Mouse (Mus musculus): ENCODE results near the gene Arhgef10l. TPM values are rescaled to one million over a fixed set of nuclear protein-coding genes. Genes with fewer than 3 reads are reported as not detected.

Gene Arhgef10l
- polyA plus RNA-seq, 1 experiment: 26.0 TPM

- no peak for DNase-seq
- no peak for TF ChIP-seq CTCF (IDR thresholded peaks at IDR 0.05; ENCODE audit: borderline replicate concordance, control insufficient read depth, extremely low read depth, insufficient read depth, low read length, poor library complexity)
- no peak for TF ChIP-seq POLR2A (IDR thresholded peaks at IDR 0.05; ENCODE audit: control insufficient read depth, extremely low read depth, insufficient read depth, low read length, poor library complexity)
- no peak overlapping the region for H3K27ac ChIP-seq (ENCODE audit: control insufficient read depth, insufficient read depth, low read length)
- H3K4me1 ChIP-seq (replicated peaks; ENCODE audit: control insufficient read depth, insufficient read depth, low read length): no peaks in the 10 kb centered on the region
- 98% methylated on average over 17 of the region's 17 CpGs for WGBS
- H3K36me3 ChIP-seq (ENCODE audit: control insufficient read depth, insufficient read depth, low read length): no peaks in the 10 kb centered on the region
- H3K4me3 ChIP-seq (ENCODE audit: control insufficient read depth, insufficient read depth, low read length): no peak overlapping the region
- no peaks in the 10 kb centered on the region; the same call in 1 of the 2 replicates for H3K27me3 ChIP-seq (ENCODE audit: control insufficient read depth, insufficient read depth, low read length)
These were observed 114.0 kb downstream of the Arhgef10l start for GRCm38 (mm10) chr4:140551766-140552165.

DNA sequence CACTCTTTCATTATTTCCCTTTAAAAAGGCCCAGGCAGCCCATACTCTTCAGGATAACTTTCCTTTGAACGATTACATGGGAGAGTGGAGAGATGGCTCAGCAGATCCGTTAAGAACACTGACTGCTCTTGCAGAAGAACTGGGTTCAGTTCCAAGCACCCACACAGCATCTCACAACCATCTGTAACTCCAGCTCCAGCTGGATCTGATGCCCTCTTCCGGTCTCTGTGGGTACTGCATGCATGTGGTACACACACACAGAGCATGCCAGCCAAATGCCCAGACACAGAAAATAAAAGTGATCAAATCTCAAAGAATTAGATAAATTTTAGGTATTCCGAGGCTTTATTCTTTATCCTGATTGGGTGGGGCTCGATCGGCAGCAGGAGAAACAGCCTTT is 115.1 kb downstream of the Arhgef10l start:
- no peak overlapping the region for H3K4me3 ChIP-seq (ENCODE audit: control insufficient read depth, insufficient read depth, low read length)

GRCm38 (mm10) chr4:140549975-140550374 is 115.8 kb downstream of the Arhgef10l start:
- no peak for TF ChIP-seq POLR2A (IDR thresholded peaks at IDR 0.05; ENCODE audit: control insufficient read depth, extremely low read depth, insufficient read depth, low read length, poor library complexity)
- no peak for TF ChIP-seq CTCF (IDR thresholded peaks at IDR 0.05; ENCODE audit: borderline replicate concordance, control insufficient read depth, extremely low read depth, insufficient read depth, low read length, poor library complexity)
- H3K4me1 ChIP-seq (replicated peaks; ENCODE audit: control insufficient read depth, insufficient read depth, low read length): no peaks in the 10 kb centered on the region
- no peaks in the 10 kb centered on the region for H3K36me3 ChIP-seq (ENCODE audit: control insufficient read depth, insufficient read depth, low read length)
- 90% methylated on average over 12 of the region's 12 CpGs for WGBS
- no peaks in the 10 kb centered on the region; the same call in 1 of the 2 replicates for H3K27me3 ChIP-seq (ENCODE audit: control insufficient read depth, insufficient read depth, low read length)
- DNase-seq: no peak
- H3K27ac ChIP-seq (ENCODE audit: control insufficient read depth, insufficient read depth, low read length): no peak overlapping the region
- H3K4me3 ChIP-seq (ENCODE audit: control insufficient read depth, insufficient read depth, low read length): no peak overlapping the region

More for the DNA sequence above, 115.1 kb downstream of the Arhgef10l start:
- DNase-seq: peak; percentile 8
- 95% methylated on average over 6 of the region's 6 CpGs for WGBS
- TF ChIP-seq POLR2A (IDR thresholded peaks at IDR 0.05; ENCODE audit: control insufficient read depth, extremely low read depth, insufficient read depth, low read length, poor library complexity) (no peak), CTCF (IDR thresholded peaks at IDR 0.05; ENCODE audit: borderline replicate concordance, control insufficient read depth, extremely low read depth, insufficient read depth, low read length, poor library complexity) (no peak)
- Histone ChIP-seq H3K36me3 (ENCODE audit: control insufficient read depth, insufficient read depth, low read length) (no peaks in the 10 kb centered on the region), H3K4me1 (replicated peaks; ENCODE audit: control insufficient read depth, insufficient read depth, low read length) (no peaks in the 10 kb centered on the region), H3K27ac (ENCODE audit: control insufficient read depth, insufficient read depth, low read length) (no peak overlapping the region), H3K27me3 (ENCODE audit: control insufficient read depth, insufficient read depth, low read length) (no peaks in the 10 kb centered on the region; the same call in 1 of the 2 replicates)

DNA sequence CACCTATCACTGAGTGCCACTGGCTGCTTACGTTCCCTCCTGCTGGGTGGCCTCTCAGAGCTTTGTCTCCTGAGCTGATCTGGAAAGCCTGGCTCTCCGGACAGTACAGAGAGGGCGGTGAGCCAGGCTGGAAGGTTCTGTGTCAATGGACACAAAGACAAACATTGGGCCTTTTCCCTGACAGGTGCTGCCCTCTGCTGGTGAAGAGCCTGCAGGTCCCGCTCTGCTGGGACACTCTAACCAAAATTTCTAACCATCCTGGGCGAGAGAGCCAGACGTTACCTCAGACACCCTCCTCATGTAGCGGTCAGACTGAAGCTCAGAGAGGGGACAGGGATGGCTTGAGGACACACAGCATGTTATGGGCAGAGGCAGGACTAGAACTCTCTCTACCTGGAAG is 118.3 kb downstream of the Arhgef10l start:
- Histone ChIP-seq H3K36me3 (ENCODE audit: control insufficient read depth, insufficient read depth, low read length) (no peaks in the 10 kb centered on the region), H3K4me1 (replicated peaks; ENCODE audit: control insufficient read depth, insufficient read depth, low read length) (no peaks in the 10 kb centered on the region)

DNA sequence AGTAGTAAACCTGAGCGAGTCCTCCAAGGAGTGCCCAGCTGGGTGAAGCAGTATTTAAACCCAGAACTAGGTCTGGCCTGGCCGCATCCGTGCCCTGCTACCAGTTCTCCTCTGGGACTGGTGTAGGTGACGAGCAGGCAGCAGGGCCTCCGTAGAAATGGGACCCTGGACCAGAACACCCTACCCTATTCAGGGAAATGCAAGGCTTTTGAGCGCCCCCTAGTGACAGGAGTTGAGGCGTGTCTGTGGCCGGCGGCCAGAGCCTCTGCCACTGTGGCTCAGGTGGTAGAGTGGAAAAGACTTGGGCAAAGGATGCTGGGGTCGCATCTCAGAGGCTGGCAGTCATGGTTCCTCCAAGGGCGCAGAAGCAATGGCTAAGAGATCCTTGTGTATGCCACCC is 126.7 kb downstream of the Arhgef10l start:
- no peaks in the 10 kb centered on the region for H3K4me1 ChIP-seq (replicated peaks; ENCODE audit: control insufficient read depth, insufficient read depth, low read length)
- H3K27ac ChIP-seq (ENCODE audit: control insufficient read depth, insufficient read depth, low read length): no peak overlapping the region
- H3K4me3 ChIP-seq (ENCODE audit: control insufficient read depth, insufficient read depth, low read length): no peak overlapping the region
- 48% methylated on average over 11 of the region's 11 CpGs for WGBS
- no peak for TF ChIP-seq POLR2A (IDR thresholded peaks at IDR 0.05; ENCODE audit: control insufficient read depth, extremely low read depth, insufficient read depth, low read length, poor library complexity)
- TF ChIP-seq CTCF (IDR thresholded peaks at IDR 0.05; ENCODE audit: borderline replicate concordance, control insufficient read depth, extremely low read depth, insufficient read depth, low read length, poor library complexity): peak; percentile 86
- H3K36me3 ChIP-seq (ENCODE audit: control insufficient read depth, insufficient read depth, low read length): no peaks in the 10 kb centered on the region
- peak; percentile 55 for DNase-seq
- no peaks in the 10 kb centered on the region for H3K27me3 ChIP-seq (ENCODE audit: control insufficient read depth, insufficient read depth, low read length)

More for the DNA sequence above, 118.3 kb downstream of the Arhgef10l start:
- Histone ChIP-seq H3K4me3 (ENCODE audit: control insufficient read depth, insufficient read depth, low read length) (no peak overlapping the region), H3K27ac (ENCODE audit: control insufficient read depth, insufficient read depth, low read length) (no peak overlapping the region), H3K27me3 (ENCODE audit: control insufficient read depth, insufficient read depth, low read length) (no peaks in the 10 kb centered on the region; the same call in 1 of the 2 replicates)
- DNase-seq: peak; percentile 58
- no peak for TF ChIP-seq POLR2A (IDR thresholded peaks at IDR 0.05; ENCODE audit: control insufficient read depth, extremely low read depth, insufficient read depth, low read length, poor library complexity)
- TF ChIP-seq CTCF (IDR thresholded peaks at IDR 0.05; ENCODE audit: borderline replicate concordance, control insufficient read depth, extremely low read depth, insufficient read depth, low read length, poor library complexity): peak; percentile 80
- 63% methylated on average over 7 of the region's 7 CpGs for WGBS

DNA sequence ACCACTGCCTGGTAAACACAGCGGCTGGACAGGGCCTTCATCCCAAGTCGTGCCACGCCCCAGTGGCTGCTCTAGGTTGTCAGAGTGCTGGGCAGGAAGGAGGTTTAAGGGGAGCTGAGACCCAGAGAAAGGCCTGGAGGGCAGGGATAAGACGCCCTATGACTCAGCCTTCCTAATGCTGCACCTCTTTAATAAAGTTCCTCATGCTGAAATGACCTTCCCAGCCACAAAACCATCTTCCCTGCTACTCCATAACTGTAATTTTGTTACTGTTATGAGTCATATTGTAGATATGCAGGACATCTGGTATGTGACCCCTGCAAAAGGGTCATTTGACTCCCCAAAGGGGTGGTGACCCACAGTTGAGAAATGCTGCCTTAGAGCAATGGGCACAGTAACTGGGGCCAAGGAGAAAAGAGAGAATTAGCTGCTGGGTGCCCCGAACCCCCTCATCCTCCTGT is 128.2 kb downstream of the Arhgef10l start:
- WGBS: 89% methylated on average over 5 of the region's 5 CpGs
- DNase-seq: no peak
- TF ChIP-seq CTCF (IDR thresholded peaks at IDR 0.05; ENCODE audit: borderline replicate concordance, control insufficient read depth, extremely low read depth, insufficient read depth, low read length, poor library complexity) (no peak), POLR2A (IDR thresholded peaks at IDR 0.05; ENCODE audit: control insufficient read depth, extremely low read depth, insufficient read depth, low read length, poor library complexity) (no peak)
- no peaks in the 10 kb centered on the region for H3K27me3 ChIP-seq (ENCODE audit: control insufficient read depth, insufficient read depth, low read length)
- no peak overlapping the region for H3K27ac ChIP-seq (ENCODE audit: control insufficient read depth, insufficient read depth, low read length)
- no peak overlapping the region for H3K4me3 ChIP-seq (ENCODE audit: control insufficient read depth, insufficient read depth, low read length)
- H3K36me3 ChIP-seq (ENCODE audit: control insufficient read depth, insufficient read depth, low read length): no peaks in the 10 kb centered on the region
- no peaks in the 10 kb centered on the region for H3K4me1 ChIP-seq (replicated peaks; ENCODE audit: control insufficient read depth, insufficient read depth, low read length)

GRCm38 (mm10) chr4:140535323-140535722 is 130.5 kb downstream of the Arhgef10l start:
- DNase-seq: no peak
- no peaks in the 10 kb centered on the region for H3K4me1 ChIP-seq (replicated peaks; ENCODE audit: control insufficient read depth, insufficient read depth, low read length)
- no peak for TF ChIP-seq POLR2A (IDR thresholded peaks at IDR 0.05; ENCODE audit: control insufficient read depth, extremely low read depth, insufficient read depth, low read length, poor library complexity)
- TF ChIP-seq CTCF (IDR thresholded peaks at IDR 0.05; ENCODE audit: borderline replicate concordance, control insufficient read depth, extremely low read depth, insufficient read depth, low read length, poor library complexity): no peak
- H3K4me3 ChIP-seq (ENCODE audit: control insufficient read depth, insufficient read depth, low read length): no peak overlapping the region
- WGBS: 93% methylated on average over 8 of the region's 8 CpGs
- H3K27me3 ChIP-seq (ENCODE audit: control insufficient read depth, insufficient read depth, low read length): no peaks in the 10 kb centered on the region
- no peak overlapping the region for H3K27ac ChIP-seq (ENCODE audit: control insufficient read depth, insufficient read depth, low read length)
- H3K36me3 ChIP-seq (ENCODE audit: control insufficient read depth, insufficient read depth, low read length): no peaks in the 10 kb centered on the region

Measured in thymus, adult 2 months (tissue).